Mouse (Mus musculus) liver (tissue): ENCODE data around the gene Grin2c.
A peak's percentile ranks its signal among the peaks of the same experiment; 100 is the strongest.

Experiments
- DNase-seq: peaks from one replicate; pipeline ENCODE4 v3.0.0-alpha.2; 2020; ENCODE audit warnings: mixed read lengths

Gene Grin2c

GRCm38 (mm10) chr11:115229021-115229930 is 37.8 kb downstream of the Grin2c start:
- DNase-seq = no peak

GRCm38 (mm10) chr11:115228430-115228829 is 38.6 kb downstream of the Grin2c start:
- no peak for DNase-seq

GRCm38 (mm10) chr11:115227640-115228039 is 39.4 kb downstream of the Grin2c start:
- DNase-seq = no peak

- peak; percentile 35 for DNase-seq
Observed at GRCm38 (mm10) chr11:115226811-115227491, 40.1 kb downstream of the Grin2c start.

GRCm38 (mm10) chr11:115225301-115225700 is 41.7 kb downstream of the Grin2c start:
- DNase-seq = no peak

- DNase-seq = peak; percentile 67
Observed at GRCm38 (mm10) chr11:115224889-115225288, 42.2 kb downstream of the Grin2c start.

- DNase-seq = no peak
Observed at GRCm38 (mm10) chr11:115223877-115224276, 43.2 kb downstream of the Grin2c start.

GRCm38 (mm10) chr11:115223451-115223850 is 43.6 kb downstream of the Grin2c start:
- DNase-seq = no peak

GRCm38 (mm10) chr11:115222570-115222969 is 44.5 kb downstream of the Grin2c start:
- DNase-seq = no peak

GRCm38 (mm10) chr11:115222077-115222476 is 45.0 kb downstream of the Grin2c start:
- no peak for DNase-seq

GRCm38 (mm10) chr11:115219685-115220084 is 47.4 kb downstream of the Grin2c start:
- no peak for DNase-seq

GRCm38 (mm10) chr11:115219263-115219662 is 47.8 kb downstream of the Grin2c start:
- DNase-seq = no peak

- no peak for DNase-seq
Observed at GRCm38 (mm10) chr11:115217439-115218410, 49.3 kb downstream of the Grin2c start.

GRCm38 (mm10) chr11:115215123-115215522 is 51.9 kb downstream of the Grin2c start:
- no peak for DNase-seq

GRCm38 (mm10) chr11:115212116-115212515 is 54.9 kb downstream of the Grin2c start:
- no peak for DNase-seq

- no peak for DNase-seq
Observed at GRCm38 (mm10) chr11:115209958-115210357, 57.1 kb downstream of the Grin2c start.

- DNase-seq = no peak
Observed at GRCm38 (mm10) chr11:115208776-115209732, 58.0 kb downstream of the Grin2c start.

- no peak for DNase-seq
Observed at GRCm38 (mm10) chr11:115208126-115208525, 58.9 kb downstream of the Grin2c start.

GRCm38 (mm10) chr11:115202756-115203155 is 64.3 kb downstream of the Grin2c start:
- DNase-seq = no peak

GRCm38 (mm10) chr11:115202316-115202715 is 64.7 kb downstream of the Grin2c start:
- DNase-seq = peak; percentile 76

- no peak for DNase-seq
Observed at GRCm38 (mm10) chr11:115200520-115200919, 66.5 kb downstream of the Grin2c start.
